ENCODE assay signal across 8 mouse cellular contexts in the genomic region with DNA sequence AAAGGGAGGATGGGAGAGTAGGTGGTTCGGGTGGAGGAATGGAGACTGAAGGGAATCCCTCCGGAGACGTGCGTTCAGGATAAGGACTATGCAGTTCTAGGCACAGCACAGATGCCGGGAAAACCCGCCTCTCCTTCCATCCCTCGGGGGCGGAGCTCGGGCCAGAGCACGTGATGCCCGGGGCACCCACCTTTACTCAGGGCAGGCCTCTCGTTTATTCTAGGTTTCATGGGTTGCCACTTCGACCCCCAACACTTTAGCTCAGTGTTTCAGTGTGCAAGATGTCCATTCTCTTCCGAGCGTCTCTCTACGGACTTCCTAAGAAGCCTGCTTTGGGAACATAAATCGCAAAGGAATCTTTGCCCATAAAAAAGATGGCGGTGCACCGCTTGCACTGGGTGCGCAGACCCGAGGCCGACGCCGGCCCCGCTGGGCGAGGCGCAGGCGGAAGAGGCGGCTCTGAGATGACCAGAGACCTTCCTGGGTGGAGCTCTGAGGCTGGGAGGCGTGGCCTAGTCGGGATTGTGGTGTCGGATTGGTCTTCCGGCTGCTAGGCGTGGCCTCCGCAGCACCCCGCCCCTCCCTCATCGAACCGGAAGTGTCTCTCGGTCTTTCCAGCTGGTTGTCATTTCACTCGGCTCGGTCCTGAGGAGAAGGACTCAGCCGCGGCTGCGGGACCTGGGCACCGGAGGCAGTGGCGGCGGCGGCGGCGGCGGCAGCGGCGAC. TPM values are rescaled to one million over a fixed set of nuclear protein-coding genes. Genes with fewer than 3 reads are reported as not detected.
DNase-seq lines count a peak whose midpoint lies in the region; ATAC-seq and TF ChIP-seq lines count a peak whose summit lies in the region.

No protein-coding gene starts in this region.

- peak; percentile 100 for ATAC-seq in embryonic facial prominence, embryonic 13.5 days (ENCODE audit: insufficient number of reproducible peaks, insufficient read depth, low FRiP score, low TSS enrichment, low read depth)
- ATAC-seq in limb, embryonic 12.5 days (ENCODE audit: insufficient number of reproducible peaks, insufficient read depth, low FRiP score, low TSS enrichment, low read depth): peak; percentile 100
- peak; percentile 100 for ATAC-seq in midbrain, embryonic 15.5 days (replicated peaks)

- H3K27ac ChIP-seq in embryonic facial prominence, embryonic 13.5 days: peak overlapping the region; percentile 91
- peak overlapping the region; percentile 99 for H3K27ac ChIP-seq in kidney, adult 2 months (ENCODE audit: insufficient read depth, low read depth, low read length)
- peak overlapping the region; percentile 85 for H3K27ac ChIP-seq in limb, embryonic 12.5 days
- H3K27ac ChIP-seq in midbrain, embryonic 15.5 days: peak overlapping the region; percentile 93
- H3K27ac ChIP-seq in spleen, adult 2 months (ENCODE audit: insufficient read depth, low read length): peak overlapping the region; percentile 82

- DNase-seq in 3134 (ENCODE audit: extremely low read depth, insufficient read length, low spot score): peak; percentile 97
- DNase-seq in adrenal gland, postnatal 36 days: peak; percentile 98 to 99
- peak; percentile 99 for DNase-seq in heart, adult 18-20 months
- DNase-seq in kidney, adult 2 months: peak; percentile 100
- DNase-seq in spleen, adult 2 months (ENCODE audit: low read depth in 1 of 2, low spot score in 2 of 2): peak; percentile 97 to 98

- no peaks in the 10 kb centered on the region for H3K27me3 ChIP-seq in embryonic facial prominence, embryonic 13.5 days
- no peaks in the 10 kb centered on the region for H3K27me3 ChIP-seq in kidney, adult 2 months (replicated peaks; ENCODE audit: control insufficient read depth, insufficient read depth, low read length)
- H3K27me3 ChIP-seq in limb, embryonic 12.5 days: no peaks in the 10 kb centered on the region
- no peaks in the 10 kb centered on the region for H3K27me3 ChIP-seq in midbrain, embryonic 15.5 days (replicated peaks)
- no peaks in the 10 kb centered on the region for H3K27me3 ChIP-seq in spleen, adult 2 months (ENCODE audit: control insufficient read depth, insufficient read depth, low read length)

- H3K4me1 ChIP-seq in embryonic facial prominence, embryonic 13.5 days: peaks cover 19% of the 10 kb centered on the region
- peaks cover 4% of the 10 kb centered on the region; the same call in 1 of the 2 replicates for H3K4me1 ChIP-seq in kidney, adult 2 months (ENCODE audit: control insufficient read depth, insufficient read depth, low read length)
- H3K4me1 ChIP-seq in limb, embryonic 12.5 days (replicated peaks): peaks cover 12% of the 10 kb centered on the region
- H3K4me1 ChIP-seq in midbrain, embryonic 15.5 days: peaks cover 22% of the 10 kb centered on the region
- peaks cover 6% of the 10 kb centered on the region for H3K4me1 ChIP-seq in spleen, adult 2 months (ENCODE audit: control insufficient read depth, insufficient read depth, insufficient read length)

- TF ChIP-seq CTCF in kidney, adult 2 months (conservative IDR thresholded peaks at IDR 0.05; ENCODE audit: insufficient read depth, insufficient read length, low read depth, low read length): no peak
- no peak for TF ChIP-seq CTCF in spleen, adult 2 months (IDR thresholded peaks at IDR 0.05; ENCODE audit: extremely low read depth, insufficient read depth, insufficient read length, insufficient replicate concordance)

- H3K9me3 ChIP-seq in embryonic facial prominence, embryonic 13.5 days: no peaks in the 10 kb centered on the region
- no peaks in the 10 kb centered on the region for H3K9me3 ChIP-seq in limb, embryonic 12.5 days
- H3K9me3 ChIP-seq in midbrain, embryonic 15.5 days: no peaks in the 10 kb centered on the region

- H3K4me3 ChIP-seq in embryonic facial prominence, embryonic 13.5 days: peak overlapping the region; percentile 86
- peak overlapping the region; percentile 99 for H3K4me3 ChIP-seq in kidney, adult 2 months (ENCODE audit: insufficient read depth, low read depth, low read length)
- H3K4me3 ChIP-seq in limb, embryonic 12.5 days (replicated peaks): peak overlapping the region; percentile 79
- H3K4me3 ChIP-seq in midbrain, embryonic 15.5 days: peak overlapping the region; percentile 98
- peak overlapping the region; percentile 69 for H3K4me3 ChIP-seq in spleen, adult 2 months (ENCODE audit: extremely low read depth, insufficient read depth, insufficient read length)

- H3K4me2 ChIP-seq in embryonic facial prominence, embryonic 13.5 days: peak overlapping the region; percentile 85
- peak overlapping the region; percentile 83 for H3K4me2 ChIP-seq in limb, embryonic 12.5 days
- peak overlapping the region; percentile 86 for H3K4me2 ChIP-seq in midbrain, embryonic 15.5 days

- under 1% methylated on average over 52 of the region's 53 CpGs for WGBS in embryonic facial prominence, embryonic 13.5 days
- under 1% methylated on average over 53 of the region's 53 CpGs for WGBS in kidney, adult 2 months
- WGBS in limb, embryonic 12.5 days: under 1% methylated on average over 53 of the region's 53 CpGs
- under 1% methylated on average over 53 of the region's 53 CpGs for WGBS in midbrain, embryonic 15.5 days
- 1% methylated on average over 51 of the region's 53 CpGs for WGBS in spleen, adult 2 months

- peak; percentile 95 for TF ChIP-seq POLR2A in kidney, adult 2 months (IDR thresholded peaks at IDR 0.05; ENCODE audit: low read depth, low read length)
- TF ChIP-seq POLR2A in spleen, adult 2 months (IDR thresholded peaks at IDR 0.05; ENCODE audit: low read depth, low read length): peak; percentile 72

- H3K9ac ChIP-seq in embryonic facial prominence, embryonic 13.5 days: peak overlapping the region; percentile 84
- peak overlapping the region; percentile 71 for H3K9ac ChIP-seq in limb, embryonic 12.5 days (replicated peaks)
- H3K9ac ChIP-seq in midbrain, embryonic 15.5 days: peak overlapping the region; percentile 93

- no peaks in the 10 kb centered on the region for H3K36me3 ChIP-seq in embryonic facial prominence, embryonic 13.5 days
- peaks cover 2% of the 10 kb centered on the region for H3K36me3 ChIP-seq in kidney, adult 2 months (ENCODE audit: control insufficient read depth, insufficient read depth, low read length)
- H3K36me3 ChIP-seq in limb, embryonic 12.5 days: no peaks in the 10 kb centered on the region
- no peaks in the 10 kb centered on the region for H3K36me3 ChIP-seq in midbrain, embryonic 15.5 days (replicated peaks)
- no peaks in the 10 kb centered on the region for H3K36me3 ChIP-seq in spleen, adult 2 months (ENCODE audit: control insufficient read depth, insufficient read depth, low read length)

RNA-seq across cellular contexts. Expression of a gene that starts 1.6 kb away (rescaled TPM):
- total RNA-seq in adrenal gland, postnatal 36 days (2021): 100 to 1,000 TPM; 136 to 373 TPM
- polyA plus RNA-seq in embryonic facial prominence, embryonic 13.5 days (2015; fragmentation: Nextera tagmentation; extraction: Ambion mirVana): 2.0 and 2.6 TPM in 2 replicates
- total RNA-seq in heart, adult 18-20 months (2021): 100 to 1,000 TPM; 103 to 109 TPM
- 27.2 and 30.0 TPM in 2 replicates for polyA plus RNA-seq in kidney, adult 2 months (2012; rRNA removed)
- polyA plus RNA-seq in limb, embryonic 12.5 days (2016; fragmentation: Nextera tagmentation; extraction: Ambion mirVana): 2.5 TPM in 2 replicates
- 16.5 and 17.3 TPM in 2 replicates for polyA plus RNA-seq in midbrain, embryonic 15.5 days (2015; fragmentation: Nextera tagmentation; extraction: Ambion mirVana)
- polyA plus RNA-seq in spleen, adult 2 months (2012; rRNA removed): 8.5 and 10.4 TPM in 2 replicates

Comparison
In these comparisons a context has a peak if more than half of its experiments do, and no peak if none do; other contexts are left out.
1. Peak in every context shown above with its lines: DNase-seq, ATAC-seq, H3K4me3 ChIP-seq and H3K27ac ChIP-seq.